Mouse (Mus musculus): ENCODE measurements around the gene Pacsin2. TPM values are rescaled to one million over a fixed set of nuclear protein-coding genes. Genes with fewer than 3 reads are reported as not detected.

Pacsin2 gene
- polyA plus RNA-seq, 1 experiment, result 78.3 TPM

DNA sequence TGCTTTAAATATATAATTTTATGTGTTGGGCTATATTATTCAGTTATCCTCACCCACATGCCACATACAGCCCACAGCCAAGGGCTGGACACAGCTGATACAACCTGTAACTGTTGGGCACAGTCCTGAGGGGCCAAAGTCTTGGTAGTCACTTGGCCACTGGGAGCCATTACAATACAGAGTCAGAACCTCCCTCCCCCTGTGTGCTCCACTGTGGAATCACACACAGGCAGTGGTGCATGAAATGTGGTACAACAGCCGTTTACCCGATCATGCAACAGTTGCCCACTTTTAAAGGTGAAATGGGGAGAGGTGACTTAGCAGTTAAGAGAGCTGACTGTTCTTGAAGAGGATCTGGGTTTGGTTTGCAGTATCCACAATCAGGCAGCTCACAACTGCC, 14.4 kb downstream of the Pacsin2 start:
- H3K27me3 ChIP-seq (ENCODE audit: control insufficient read depth, insufficient read depth, low read length, poor library complexity, severe bottlenecking), result no peaks in the 10 kb centered on the region

DNA sequence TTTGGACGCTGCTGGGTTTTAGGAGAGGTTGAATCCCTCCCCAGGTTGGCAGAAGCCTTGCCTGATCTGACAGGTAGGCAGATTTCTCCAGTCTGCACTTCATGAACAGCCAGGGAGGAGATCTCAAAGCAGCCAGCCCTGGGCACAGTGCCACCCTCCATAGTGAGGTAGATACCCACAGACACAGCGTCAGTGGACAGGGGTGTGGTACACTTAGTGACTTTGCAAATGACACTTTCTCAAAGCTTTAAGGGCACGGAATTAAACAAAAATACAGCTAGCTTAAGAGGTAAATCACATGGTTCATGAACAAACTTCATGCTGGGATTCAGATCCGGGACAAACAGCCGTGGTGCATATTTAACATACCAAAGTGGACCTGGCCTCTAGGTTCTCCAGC, 15.8 kb downstream of the Pacsin2 start:
- TF ChIP-seq POLR2A (IDR thresholded peaks at IDR 0.05; ENCODE audit: insufficient read depth, low read length) (no peak), CTCF (IDR thresholded peaks at IDR 0.05; ENCODE audit: low read depth, low read length) (no peak), EP300 (IDR thresholded peaks at IDR 0.05; ENCODE audit: insufficient read depth, low read depth, low read length) (no peak)
- H3K27me3 ChIP-seq (ENCODE audit: control insufficient read depth, insufficient read depth, low read length, poor library complexity, severe bottlenecking), result no peaks in the 10 kb centered on the region
- H3K4me1 ChIP-seq (ENCODE audit: control insufficient read depth, insufficient read depth, low read length), result peaks cover 10% of the 10 kb centered on the region
- no peaks in the 10 kb centered on the region for H3K9me3 ChIP-seq (replicated peaks; ENCODE audit: control insufficient read depth, insufficient read depth, low read length, poor library complexity, severe bottlenecking)
- no peaks in the 10 kb centered on the region for H3K36me3 ChIP-seq (ENCODE audit: control insufficient read depth, insufficient read depth, low read length, poor library complexity, severe bottlenecking)
- no peak overlapping the region for H3K9ac ChIP-seq (ENCODE audit: low read depth, poor library complexity, severe bottlenecking)
- H3K27ac ChIP-seq (ENCODE audit: insufficient read depth, low read length), result no peak overlapping the region
- no peak overlapping the region for H3K4me3 ChIP-seq (ENCODE audit: low read depth, low read length)

More for the DNA sequence above, 14.4 kb downstream of the Pacsin2 start:
- H3K36me3 ChIP-seq (ENCODE audit: control insufficient read depth, insufficient read depth, low read length, poor library complexity, severe bottlenecking), result no peaks in the 10 kb centered on the region
- no peak overlapping the region for H3K27ac ChIP-seq (ENCODE audit: insufficient read depth, low read length)
- H3K9me3 ChIP-seq (replicated peaks; ENCODE audit: control insufficient read depth, insufficient read depth, low read length, poor library complexity, severe bottlenecking), result no peaks in the 10 kb centered on the region
- H3K4me1 ChIP-seq (ENCODE audit: control insufficient read depth, insufficient read depth, low read length), result peaks cover 8% of the 10 kb centered on the region
- no peak for TF ChIP-seq CTCF (IDR thresholded peaks at IDR 0.05; ENCODE audit: low read depth, low read length)
- TF ChIP-seq POLR2A (IDR thresholded peaks at IDR 0.05; ENCODE audit: insufficient read depth, low read length), result no peak
- no peak for TF ChIP-seq EP300 (IDR thresholded peaks at IDR 0.05; ENCODE audit: insufficient read depth, low read depth, low read length)
- H3K9ac ChIP-seq (ENCODE audit: low read depth, poor library complexity, severe bottlenecking), result no peak overlapping the region
- no peak overlapping the region for H3K4me3 ChIP-seq (ENCODE audit: low read depth, low read length)

DNA sequence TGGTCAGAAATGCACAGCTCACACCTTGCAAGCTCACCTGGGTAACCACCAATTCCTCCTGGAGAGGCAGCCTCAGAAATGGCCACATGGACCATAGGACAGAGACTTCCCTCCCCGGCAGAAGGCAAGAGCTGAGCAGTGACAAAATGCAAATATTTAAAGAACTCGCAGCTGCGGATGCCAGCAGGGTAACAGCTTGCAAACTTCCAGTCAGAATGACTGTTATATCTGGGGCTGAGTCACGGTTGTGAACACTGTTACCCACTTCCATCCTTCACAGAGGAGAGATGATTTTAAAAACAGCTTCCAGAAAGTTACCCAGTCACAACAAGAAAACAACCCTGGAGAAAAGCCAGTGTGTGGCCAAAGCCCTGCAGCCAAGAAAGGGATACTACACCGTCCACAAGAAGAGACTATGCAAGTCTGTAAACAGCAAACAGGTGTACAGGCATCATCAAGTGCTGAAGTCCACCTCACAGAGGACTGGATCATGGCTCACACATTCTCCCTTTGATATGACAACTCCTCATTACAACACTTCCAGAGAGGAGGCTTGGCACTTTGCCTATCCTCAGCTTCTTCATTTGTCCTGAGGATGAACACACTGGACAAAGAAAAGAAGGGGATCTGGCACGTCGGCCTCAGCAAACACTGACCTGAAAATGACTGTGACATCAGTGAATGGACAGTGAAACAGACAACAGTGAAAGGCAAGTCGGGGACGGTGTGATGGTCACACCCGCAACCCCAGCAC, 16.4 kb downstream of the Pacsin2 start:
- H3K9ac ChIP-seq (ENCODE audit: low read depth, poor library complexity, severe bottlenecking), result no peak overlapping the region
- no peaks in the 10 kb centered on the region for H3K9me3 ChIP-seq (replicated peaks; ENCODE audit: control insufficient read depth, insufficient read depth, low read length, poor library complexity, severe bottlenecking)
- no peak overlapping the region for H3K27ac ChIP-seq (ENCODE audit: insufficient read depth, low read length)
- H3K4me1 ChIP-seq (ENCODE audit: control insufficient read depth, insufficient read depth, low read length), result peaks cover 10% of the 10 kb centered on the region
- no peaks in the 10 kb centered on the region for H3K36me3 ChIP-seq (ENCODE audit: control insufficient read depth, insufficient read depth, low read length, poor library complexity, severe bottlenecking)
- no peak overlapping the region for H3K4me3 ChIP-seq (ENCODE audit: low read depth, low read length)
- no peaks in the 10 kb centered on the region for H3K27me3 ChIP-seq (ENCODE audit: control insufficient read depth, insufficient read depth, low read length, poor library complexity, severe bottlenecking)
- TF ChIP-seq POLR2A (IDR thresholded peaks at IDR 0.05; ENCODE audit: insufficient read depth, low read length) (no peak), CTCF (IDR thresholded peaks at IDR 0.05; ENCODE audit: low read depth, low read length) (no peak), EP300 (IDR thresholded peaks at IDR 0.05; ENCODE audit: insufficient read depth, low read depth, low read length) (no peak)

DNA sequence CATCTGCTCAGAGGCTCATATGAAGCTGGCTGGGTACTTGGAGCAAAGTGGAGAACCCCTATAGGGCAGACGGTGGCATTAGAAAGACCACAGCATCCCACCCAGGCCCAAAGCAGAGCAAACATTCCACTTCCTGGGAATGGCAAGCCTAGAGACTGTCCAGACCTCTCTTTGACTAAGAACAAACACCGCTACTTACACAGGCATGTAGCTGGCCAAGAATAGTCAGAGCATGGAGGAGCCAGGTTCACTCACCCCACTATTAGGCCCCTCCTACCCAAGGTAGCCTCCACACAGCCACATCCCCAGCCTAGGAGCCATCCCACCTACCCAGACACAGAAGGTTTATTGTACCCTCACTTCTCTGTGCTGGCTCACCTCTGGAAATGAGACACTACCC, 18.5 kb downstream of the Pacsin2 start:
- 0 out of 2 replicates have a peak overlapping the region, but pooled peaks have one; percentile 66 for H3K27ac ChIP-seq (ENCODE audit: insufficient read depth, low read length)
- no peak for TF ChIP-seq POLR2A (IDR thresholded peaks at IDR 0.05; ENCODE audit: insufficient read depth, low read length)
- no peak for TF ChIP-seq EP300 (IDR thresholded peaks at IDR 0.05; ENCODE audit: insufficient read depth, low read depth, low read length)
- TF ChIP-seq CTCF (IDR thresholded peaks at IDR 0.05; ENCODE audit: low read depth, low read length), result no peak
- H3K9me3 ChIP-seq (replicated peaks; ENCODE audit: control insufficient read depth, insufficient read depth, low read length, poor library complexity, severe bottlenecking), result no peaks in the 10 kb centered on the region
- H3K27me3 ChIP-seq (ENCODE audit: control insufficient read depth, insufficient read depth, low read length, poor library complexity, severe bottlenecking), result no peaks in the 10 kb centered on the region
- no peak overlapping the region for H3K4me3 ChIP-seq (ENCODE audit: low read depth, low read length)
- peaks cover 9% of the 10 kb centered on the region for H3K4me1 ChIP-seq (ENCODE audit: control insufficient read depth, insufficient read depth, low read length)
- no peak overlapping the region for H3K9ac ChIP-seq (ENCODE audit: low read depth, poor library complexity, severe bottlenecking)
- H3K36me3 ChIP-seq (ENCODE audit: control insufficient read depth, insufficient read depth, low read length, poor library complexity, severe bottlenecking), result no peaks in the 10 kb centered on the region

DNA sequence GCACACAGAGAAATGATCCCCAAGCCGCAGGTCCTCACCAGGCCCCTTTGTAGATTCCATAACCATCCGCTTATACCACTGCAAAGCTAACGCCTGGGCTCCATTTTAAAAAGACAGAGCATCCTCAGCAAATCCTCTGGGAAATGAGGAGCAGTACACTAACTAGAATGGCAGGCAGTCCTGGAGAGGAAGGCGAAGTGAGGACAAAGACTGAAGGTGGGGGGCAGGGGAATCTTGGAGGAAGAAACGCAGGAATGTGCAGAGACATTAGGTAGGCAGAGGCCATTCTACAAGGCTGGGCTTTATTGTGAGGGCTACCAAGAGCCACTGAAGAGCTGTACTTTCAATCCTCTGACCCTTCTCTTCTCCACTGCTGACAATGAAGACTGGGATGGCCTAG, 19.0 kb downstream of the Pacsin2 start:
- no peak overlapping the region for H3K9ac ChIP-seq (ENCODE audit: low read depth, poor library complexity, severe bottlenecking)
- TF ChIP-seq POLR2A (IDR thresholded peaks at IDR 0.05; ENCODE audit: insufficient read depth, low read length), result no peak
- no peak for TF ChIP-seq CTCF (IDR thresholded peaks at IDR 0.05; ENCODE audit: low read depth, low read length)
- TF ChIP-seq EP300 (IDR thresholded peaks at IDR 0.05; ENCODE audit: insufficient read depth, low read depth, low read length), result no peak
- H3K27ac ChIP-seq (ENCODE audit: insufficient read depth, low read length), result peak overlapping the region; percentile 66; the same call in 1 of the 2 replicates
- H3K9me3 ChIP-seq (replicated peaks; ENCODE audit: control insufficient read depth, insufficient read depth, low read length, poor library complexity, severe bottlenecking), result no peaks in the 10 kb centered on the region
- H3K4me1 ChIP-seq (ENCODE audit: control insufficient read depth, insufficient read depth, low read length), result peaks cover 9% of the 10 kb centered on the region
- H3K27me3 ChIP-seq (ENCODE audit: control insufficient read depth, insufficient read depth, low read length, poor library complexity, severe bottlenecking), result no peaks in the 10 kb centered on the region
- no peak overlapping the region for H3K4me3 ChIP-seq (ENCODE audit: low read depth, low read length)
- H3K36me3 ChIP-seq (ENCODE audit: control insufficient read depth, insufficient read depth, low read length, poor library complexity, severe bottlenecking), result no peaks in the 10 kb centered on the region

DNA sequence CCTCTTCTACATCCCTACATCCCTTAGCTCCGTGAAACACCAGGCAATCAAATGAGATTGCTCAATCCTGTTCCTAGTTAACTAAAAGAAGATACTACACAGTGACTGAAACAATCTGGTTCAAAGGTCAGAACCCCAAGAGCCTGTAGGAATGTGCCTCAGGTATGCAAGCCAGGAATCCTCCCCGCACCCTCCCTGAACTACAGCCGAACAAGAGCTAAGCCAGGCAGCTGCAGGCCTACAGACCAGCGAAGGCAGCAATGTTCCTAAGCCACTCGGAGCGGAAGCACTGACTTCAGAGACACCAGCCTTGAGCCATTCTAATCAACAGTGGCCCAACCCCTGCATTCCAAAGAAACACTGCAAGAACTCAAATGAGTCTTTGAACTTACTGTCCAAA, 20.0 kb downstream of the Pacsin2 start:
- H3K9me3 ChIP-seq (replicated peaks; ENCODE audit: control insufficient read depth, insufficient read depth, low read length, poor library complexity, severe bottlenecking), result no peaks in the 10 kb centered on the region
- no peaks in the 10 kb centered on the region for H3K36me3 ChIP-seq (ENCODE audit: control insufficient read depth, insufficient read depth, low read length, poor library complexity, severe bottlenecking)
- no peak overlapping the region for H3K9ac ChIP-seq (ENCODE audit: low read depth, poor library complexity, severe bottlenecking)
- peak overlapping the region; percentile 70 for H3K27ac ChIP-seq (ENCODE audit: insufficient read depth, low read length)
- H3K27me3 ChIP-seq (ENCODE audit: control insufficient read depth, insufficient read depth, low read length, poor library complexity, severe bottlenecking), result no peaks in the 10 kb centered on the region
- H3K4me1 ChIP-seq (ENCODE audit: control insufficient read depth, insufficient read depth, low read length), result peaks cover 9% of the 10 kb centered on the region
- H3K4me3 ChIP-seq (ENCODE audit: low read depth, low read length), result no peak overlapping the region
- TF ChIP-seq POLR2A (IDR thresholded peaks at IDR 0.05; ENCODE audit: insufficient read depth, low read length) (no peak), EP300 (IDR thresholded peaks at IDR 0.05; ENCODE audit: insufficient read depth, low read depth, low read length) (peak; percentile 83; the same call in 1 of the 2 replicates), CTCF (IDR thresholded peaks at IDR 0.05; ENCODE audit: low read depth, low read length) (no peak)
